Mouse (Mus musculus) testis, postnatal 10 days (tissue): Measurements from ENCODE around the gene Naip1.
"Not testable (repeated sequence)": the region's sequence is repeated elsewhere in the genome, so short reads cannot be mapped to it uniquely, and the experiment has no call there.

Experiments
- DNase-seq: peaks from one replicate; pipeline ENCODE4 v3.0.0; 2021; ENCODE audit warnings: low spot score

Gene Naip1

DNA sequence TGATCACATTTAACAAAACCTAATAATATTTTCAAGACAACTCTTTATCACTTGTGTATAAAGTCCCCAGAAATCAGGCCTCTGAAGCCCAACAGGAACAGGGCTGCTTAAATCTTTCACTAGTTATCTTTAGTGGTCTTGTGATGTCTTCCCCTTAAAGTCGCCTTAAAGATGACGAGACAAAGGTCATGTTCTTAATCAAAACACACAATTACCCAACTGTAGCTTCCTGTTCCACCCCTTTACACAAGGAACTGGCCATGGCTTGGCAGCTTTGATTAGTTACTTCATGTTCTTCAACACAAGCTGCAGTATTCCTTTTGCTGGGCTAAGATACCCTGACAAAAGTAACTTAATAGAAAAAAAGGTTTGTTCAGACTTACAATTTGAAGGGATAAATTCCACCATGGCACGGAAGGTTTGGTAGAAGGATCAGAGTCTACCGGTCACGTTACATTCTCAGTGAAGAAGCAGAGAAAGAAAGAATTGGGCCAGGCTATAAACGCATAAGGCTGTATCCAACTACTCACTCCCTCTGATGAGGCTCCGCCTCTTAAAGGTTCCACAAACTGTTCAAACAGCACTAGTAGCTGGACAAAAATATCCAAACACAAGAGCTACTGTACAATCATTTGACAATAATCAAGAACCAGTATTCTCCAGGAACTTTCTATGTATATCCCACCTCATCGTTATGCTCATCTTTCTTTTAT is at the start of gene Naip1:
Gene Naip1 (minus strand): TSS at position 455 of the 713 bp plus-strand sequence.
- DNase-seq = not testable (repeated sequence)

DNA sequence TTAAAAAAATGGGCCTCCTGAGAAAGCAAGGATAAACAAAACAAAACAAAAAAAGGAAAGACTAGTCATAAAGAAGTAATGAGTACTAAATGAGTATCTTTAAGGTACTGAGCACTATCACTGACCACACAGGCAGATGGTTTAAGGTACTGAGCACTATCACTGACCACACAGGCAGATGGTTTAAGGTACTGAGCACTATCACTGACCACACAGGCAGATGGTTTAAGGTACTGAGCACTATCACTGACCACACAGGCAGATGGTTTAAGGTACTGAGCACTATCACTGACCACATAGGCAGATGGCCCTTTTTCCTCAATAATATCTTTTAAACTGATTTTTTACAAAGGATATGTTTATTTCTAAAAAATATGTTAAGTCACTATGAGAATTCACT is 47.0 kb upstream of the Naip1 start:
- DNase-seq = not testable (repeated sequence)

DNA sequence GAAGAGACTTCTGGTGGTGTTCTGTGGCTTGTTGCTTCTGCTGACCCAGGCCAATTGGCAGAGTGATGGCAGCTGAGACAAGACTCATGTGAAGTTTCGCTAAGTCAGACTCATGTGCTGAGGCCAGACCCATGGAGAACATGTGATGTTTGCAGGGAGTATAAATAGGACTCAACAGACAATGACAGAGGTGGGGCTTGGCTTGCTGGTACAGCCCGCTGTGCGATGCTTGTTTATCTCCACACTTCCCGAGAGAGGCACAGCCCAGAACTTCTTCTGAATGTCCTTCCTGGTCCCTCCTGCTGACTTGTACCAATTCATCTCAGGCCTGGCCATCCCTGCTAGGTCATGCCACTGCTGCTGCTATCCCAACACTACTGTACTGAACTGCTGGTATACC is 42.7 kb upstream of the Naip1 start:
- DNase-seq = no peak

DNA sequence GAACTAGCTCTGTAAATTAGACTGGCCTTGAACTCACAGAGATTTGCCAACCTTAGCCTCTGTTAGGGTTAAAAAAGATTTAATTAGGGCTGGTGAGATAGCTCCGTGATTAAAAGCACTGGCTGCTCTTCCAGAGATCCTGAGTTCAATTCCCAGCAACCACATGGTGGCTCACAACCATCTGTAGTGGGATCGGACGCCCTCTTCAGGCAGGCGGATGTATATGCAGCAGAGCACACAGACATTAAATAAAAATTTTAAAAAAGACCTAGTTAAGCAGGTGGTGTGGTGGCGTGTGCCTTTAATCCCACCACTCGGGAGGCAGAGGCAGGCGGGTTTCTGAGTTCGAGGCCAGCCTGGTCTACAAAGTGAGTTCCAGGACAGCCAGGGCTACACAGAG is 41.7 kb upstream of the Naip1 start:
- DNase-seq = not testable (repeated sequence)

DNA sequence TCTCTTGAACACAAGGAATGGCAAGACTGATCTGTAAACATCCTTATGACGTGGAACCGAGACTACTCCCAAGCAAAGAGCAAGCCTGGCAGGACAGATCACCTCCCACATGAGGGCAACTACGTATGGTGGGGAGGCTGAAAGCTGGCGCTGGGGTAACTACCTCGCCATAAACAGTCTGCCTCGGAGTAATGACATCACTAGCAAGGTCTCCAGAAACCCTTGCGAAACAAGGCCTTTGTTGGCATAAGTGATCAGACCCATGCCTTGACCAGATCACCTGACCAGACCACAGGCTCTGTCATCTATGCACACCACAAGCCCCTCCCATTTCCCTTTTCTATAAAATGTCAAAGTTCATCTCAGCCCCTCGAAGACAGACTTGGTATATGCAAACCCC is 40.6 kb upstream of the Naip1 start:
- DNase-seq = no peak

DNA sequence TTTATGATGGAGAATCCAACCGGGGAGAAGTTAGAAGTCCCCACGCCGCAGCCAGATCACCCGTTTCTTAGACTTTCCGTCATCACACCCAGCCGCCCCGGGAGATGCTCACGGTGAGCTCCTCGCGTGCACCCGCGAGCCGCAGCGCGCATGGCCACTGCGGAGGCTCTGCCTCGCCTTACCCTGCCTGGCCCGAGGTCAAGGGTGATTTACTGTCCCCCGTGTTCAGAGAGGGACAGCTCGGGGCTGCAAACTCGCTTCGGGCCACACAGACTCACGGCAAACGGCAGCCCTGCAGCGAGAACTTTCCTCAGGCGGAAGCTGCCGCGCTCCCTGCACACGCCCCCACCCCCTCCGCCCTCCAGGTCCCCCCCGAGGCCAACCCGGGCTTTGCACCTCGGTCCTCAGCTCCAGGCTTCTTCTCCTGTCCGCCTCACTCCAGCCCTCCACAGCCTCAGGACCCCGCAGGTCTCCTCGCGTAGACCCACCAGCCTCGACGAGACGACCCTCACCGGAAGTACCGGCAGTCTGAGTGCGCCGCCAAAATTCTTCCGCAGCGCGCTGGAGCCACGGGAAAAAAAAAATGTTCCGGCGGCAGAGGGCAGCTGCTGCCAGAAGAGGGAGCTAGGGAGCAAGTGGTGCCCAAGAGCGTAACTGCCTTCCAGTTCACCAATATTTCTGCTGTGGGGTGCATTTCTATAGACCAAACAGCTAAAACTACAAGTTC is 39.6 kb upstream of the Naip1 start, which contains the start of gene Gtf2h2:
Gene Gtf2h2 (minus strand): TSS at position 519 of the 727 bp plus-strand sequence.
- DNase-seq = peak; percentile 93

DNA sequence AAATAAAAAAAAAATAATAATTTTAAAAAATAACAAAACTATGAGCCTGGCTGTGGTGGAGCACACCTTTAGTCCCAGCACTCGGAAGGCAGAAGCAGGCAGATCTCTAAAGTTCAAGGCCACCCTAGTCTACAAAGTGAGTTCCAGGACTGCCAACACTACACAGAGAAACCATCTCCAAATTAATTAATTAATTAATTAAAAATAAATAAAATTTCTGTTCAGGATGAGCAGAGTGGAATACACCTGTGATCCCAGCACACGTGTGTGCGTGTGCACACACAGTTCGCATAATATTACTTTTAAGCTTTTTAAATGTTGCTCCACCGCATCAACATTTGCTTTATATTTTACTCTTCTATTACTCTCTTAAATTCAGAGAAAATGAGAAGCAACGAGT is 39.0 kb upstream of the Naip1 start:
- no peak for DNase-seq

DNA sequence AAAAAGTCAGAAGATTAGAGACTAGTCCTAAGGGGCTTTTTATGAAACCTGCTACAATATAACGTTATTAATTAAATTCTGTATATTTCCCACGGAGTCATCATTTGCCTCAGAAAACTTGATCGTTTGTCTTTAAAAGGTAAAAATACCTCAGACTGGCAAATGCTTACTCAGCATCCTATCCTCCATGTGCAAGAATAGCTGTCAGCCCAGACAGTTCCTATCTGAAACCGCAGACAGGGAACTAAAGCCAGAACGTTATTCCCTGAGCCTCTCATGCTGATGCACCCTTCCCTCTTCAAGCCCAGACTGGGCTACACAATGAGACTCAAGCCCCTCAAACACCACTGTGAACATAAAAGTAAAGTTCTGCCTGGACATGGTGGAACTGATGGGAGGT is 37.8 kb upstream of the Naip1 start:
- DNase-seq = no peak

DNA sequence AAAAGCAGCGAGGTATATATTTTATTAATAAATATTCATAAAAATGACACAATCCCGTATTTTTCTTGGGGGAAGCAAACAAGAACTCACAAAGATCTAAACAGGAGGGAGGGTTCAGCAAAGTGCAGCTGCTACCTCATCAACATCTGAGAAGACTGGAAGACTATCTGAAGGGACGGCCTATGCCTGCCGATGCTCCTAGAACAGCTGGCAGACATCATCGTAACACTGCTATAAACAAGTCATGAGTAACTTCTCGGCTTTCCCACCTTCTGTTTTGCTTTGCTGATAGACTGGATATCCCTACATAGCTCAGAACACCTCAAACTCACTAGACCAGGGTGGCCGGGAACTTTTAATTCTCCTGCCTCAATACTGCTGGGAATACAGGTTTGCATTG is 30.9 kb upstream of the Naip1 start:
- no peak for DNase-seq

DNA sequence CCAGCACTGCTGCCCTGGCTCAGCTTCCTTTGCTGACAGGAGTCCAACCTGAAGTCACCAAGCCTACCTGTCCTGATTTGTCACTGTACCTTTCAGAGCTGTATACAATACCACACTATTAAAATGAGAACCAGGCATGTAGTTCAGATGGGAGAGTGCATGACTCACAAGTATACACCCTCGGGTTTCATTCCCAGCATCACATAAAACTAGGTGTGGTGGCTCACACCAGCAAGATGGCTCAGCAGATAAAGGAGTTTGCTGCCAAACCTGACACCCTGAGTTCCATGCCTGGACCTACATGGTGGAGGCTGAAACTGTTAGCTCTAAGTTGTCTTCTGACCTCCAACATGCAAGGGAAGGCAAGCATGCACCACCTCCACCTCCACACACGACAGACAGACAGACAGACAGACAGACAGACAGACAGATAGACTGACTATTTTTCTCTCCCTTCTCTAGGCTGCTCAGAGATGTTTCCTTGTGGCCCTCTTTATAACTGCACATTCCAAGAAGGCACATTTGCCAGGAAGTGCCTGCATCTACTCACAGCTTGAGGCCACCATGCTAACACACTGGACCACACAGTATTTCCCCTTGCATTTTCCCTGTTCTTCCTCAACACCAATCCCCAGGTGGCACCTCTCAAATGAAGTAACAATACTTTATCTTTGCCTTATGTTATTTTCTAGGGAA is 11.0 kb upstream of the Naip1 start:
- no peak for DNase-seq

DNA sequence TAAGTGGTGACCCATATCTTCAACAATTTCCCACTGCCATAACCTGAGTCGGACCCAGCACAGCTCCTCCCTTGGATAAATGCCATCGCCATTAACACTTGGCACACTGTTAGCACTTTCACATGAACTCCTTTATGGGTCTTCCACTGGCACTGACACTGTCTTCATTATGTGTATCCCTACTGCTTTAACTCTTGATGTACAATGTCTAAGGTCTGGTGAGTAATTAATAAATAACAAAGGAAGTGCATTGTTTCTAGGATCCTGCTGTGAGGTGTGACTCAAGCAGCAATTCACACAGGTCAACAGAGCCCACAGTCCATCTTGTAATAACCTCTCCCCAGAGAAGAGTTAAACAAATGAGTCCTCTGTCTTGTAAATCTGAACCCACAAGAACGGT is 8.7 kb upstream of the Naip1 start:
- no peak for DNase-seq

DNA sequence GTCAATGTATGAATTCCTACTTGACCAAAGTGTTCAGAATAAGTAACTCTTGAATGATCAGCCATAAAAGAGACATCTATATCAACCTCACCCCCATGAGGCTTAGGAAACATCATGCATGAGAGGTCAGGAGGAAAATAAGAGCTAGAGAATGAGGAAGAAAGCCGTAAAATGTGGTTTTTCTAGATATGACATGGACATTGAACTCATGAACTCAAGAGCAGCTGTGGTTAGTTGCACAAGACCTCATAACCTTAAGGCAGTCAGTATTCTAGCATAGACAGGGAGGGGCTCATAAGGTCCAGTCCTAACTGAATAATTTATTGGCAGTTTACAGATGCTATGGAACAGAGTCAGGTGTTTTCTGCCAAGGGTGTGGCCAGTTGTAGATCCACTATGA is 3.2 kb downstream of the Naip1 start:
- DNase-seq = no peak

DNA sequence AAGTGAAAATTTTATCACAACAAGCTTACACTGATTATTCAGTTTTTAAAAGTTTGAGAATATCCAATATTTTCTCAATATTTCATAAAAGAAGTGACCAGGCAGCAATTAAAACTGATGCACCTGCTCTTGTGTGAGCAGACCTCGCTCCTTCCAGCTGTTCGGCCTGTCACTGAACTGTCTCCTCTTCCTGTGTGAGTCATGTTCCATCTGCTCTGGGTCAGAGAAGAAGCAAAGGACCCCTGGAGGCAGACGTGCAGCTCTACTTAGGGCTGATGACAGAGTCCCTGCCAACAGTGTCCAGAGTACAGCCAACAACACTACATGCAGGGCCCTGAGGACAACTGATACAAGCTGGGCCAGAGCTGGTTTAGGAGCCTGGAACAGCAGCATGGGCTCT is 12.6 kb downstream of the Naip1 start:
- DNase-seq = no peak

DNA sequence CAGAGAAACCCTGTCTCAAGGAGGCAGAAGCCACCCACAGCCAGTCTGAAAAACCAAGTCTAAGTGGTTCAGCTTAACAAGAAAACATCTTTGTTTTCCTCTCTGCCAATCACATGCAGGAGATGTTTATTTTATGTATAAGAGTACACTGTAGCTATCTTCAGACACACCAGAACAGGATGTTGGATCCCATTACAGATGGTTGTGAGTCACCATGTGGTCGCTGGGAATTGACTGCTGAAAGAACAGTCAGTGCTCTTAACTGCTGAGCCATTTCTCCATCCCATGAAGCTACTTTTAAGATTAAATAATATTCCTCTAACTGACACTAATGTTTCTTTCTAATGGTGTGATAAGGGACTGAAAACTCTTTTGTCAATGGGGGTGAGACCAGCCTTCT is 14.0 kb downstream of the Naip1 start:
- no peak for DNase-seq

DNA sequence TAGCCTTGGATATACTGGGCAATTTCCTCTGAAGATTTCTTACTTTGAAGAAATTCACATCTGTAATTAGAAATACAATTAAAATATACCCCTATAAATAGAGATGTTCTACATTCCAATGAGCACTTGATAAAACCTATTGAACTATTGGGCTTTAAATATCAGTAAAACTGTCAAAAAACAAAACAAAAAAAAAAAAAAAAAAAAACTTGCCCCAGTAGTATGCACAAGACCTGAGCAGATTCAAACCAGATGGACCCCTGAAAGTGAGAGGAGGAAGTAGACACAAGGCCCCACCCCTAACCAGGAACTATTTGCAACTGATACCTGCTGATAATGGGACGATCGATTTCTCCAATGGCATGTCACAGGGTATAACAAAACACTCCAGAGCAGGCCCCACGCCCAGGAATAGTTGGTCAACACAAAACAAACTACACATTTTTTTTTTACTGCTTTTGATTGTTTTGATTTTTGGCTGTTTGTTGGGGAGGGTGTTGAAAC is 15.3 kb downstream of the Naip1 start:
- no peak for DNase-seq

DNA sequence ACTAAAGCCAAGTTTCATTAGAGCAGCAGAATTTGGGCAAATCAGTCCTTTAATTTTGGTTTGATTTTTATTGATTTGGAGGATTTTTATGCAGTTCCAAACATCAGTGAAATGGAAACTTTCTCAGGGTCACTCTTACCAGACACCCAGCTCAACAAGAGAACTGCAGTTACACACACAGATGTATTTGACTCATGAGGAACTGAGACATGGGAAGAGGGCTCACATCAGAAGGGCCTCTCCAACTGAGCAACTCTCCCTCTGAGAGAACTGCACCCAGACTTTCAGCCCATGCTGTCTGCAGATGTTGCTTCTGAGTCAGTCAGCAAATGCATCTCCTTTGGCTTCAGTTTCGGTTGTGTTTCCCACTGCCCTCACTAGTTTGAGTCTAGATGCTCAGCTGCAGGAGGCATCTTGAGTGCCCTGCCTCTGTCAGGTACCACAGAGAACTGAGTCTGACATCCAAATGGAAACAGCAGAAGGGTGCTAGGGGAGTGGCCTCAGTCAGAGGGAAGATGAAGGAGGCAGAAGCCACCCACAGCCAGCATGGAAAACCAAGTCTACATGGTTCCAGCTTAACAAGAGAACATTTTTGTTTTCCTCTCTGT is 16.0 kb downstream of the Naip1 start:
- DNase-seq = not testable (repeated sequence)

DNA sequence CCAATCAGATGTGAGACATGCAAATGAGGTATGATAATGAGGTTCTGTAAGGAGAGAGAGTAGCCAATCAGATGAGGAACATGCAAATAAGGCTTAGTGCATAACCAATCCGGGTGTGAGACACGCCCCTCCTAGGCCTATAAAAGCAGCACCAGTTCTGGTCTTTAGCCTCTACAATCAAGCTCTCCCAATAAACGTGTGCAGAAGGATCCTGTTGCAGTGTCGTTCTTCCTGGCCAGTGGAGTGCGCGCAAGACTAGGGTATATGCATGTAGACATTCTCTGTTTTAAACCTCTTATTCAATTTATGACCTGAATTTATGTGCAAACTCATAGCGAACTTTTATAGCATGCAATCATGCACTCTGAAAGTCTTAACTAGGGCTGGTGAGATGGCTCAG is 32.7 kb downstream of the Naip1 start:
- not testable (repeated sequence) for DNase-seq

DNA sequence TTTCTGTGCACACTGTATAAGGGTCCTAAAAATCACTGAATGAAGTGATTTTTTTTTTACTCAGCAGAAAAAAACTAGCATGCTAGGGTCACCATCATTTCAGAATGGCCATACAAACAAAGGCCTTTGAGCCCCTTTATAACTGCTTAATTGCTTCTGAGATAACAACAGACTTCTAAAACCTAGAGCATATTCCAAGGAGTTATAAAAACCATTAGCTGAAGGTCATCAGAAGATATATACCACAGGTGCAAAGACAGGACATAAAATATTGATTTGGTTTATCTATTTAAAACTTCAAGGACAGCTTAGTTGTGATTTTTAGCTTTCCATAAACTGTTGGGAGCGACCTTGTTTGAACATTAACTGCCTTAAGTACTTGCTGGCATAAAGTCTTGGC is 38.2 kb downstream of the Naip1 start:
- no peak for DNase-seq

DNA sequence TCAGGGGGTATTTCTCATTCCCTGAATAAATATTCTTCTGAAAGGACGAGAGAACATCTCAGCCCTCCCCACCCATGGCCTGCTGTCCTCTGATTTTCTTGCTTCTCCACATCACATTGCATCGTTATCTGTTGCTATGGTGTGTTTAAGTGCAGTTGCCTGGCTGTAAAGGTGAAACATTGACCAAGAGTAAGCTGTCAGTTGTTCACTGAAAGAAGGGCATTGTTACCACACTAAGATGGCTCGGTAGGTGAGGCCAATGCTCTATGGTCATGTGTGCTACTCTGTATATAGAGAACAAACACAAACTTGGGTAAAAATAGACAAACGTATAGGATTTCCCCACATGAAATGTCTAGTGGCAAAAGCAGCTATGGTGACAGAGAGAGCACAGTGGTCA is 42.8 kb downstream of the Naip1 start:
- DNase-seq = no peak

DNA sequence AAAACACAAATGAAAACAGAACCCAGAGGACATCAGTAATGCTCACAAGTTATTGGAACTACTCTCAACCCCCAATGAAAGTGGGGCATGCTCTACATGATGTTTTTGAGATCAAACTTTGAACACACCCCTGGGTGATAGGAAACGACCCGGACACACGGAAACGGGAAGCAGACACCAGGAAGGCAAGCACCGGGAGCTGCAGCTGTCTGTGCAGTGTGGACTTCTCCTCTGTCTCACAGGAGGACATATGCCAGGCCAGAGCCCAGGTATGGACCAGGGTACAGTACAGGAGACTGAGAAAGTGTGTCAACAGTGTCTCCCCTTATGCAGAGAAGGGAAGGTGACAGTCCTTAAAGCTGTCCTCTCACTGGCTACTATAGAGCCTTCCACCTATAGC is 43.5 kb downstream of the Naip1 start:
- DNase-seq = no peak

DNA sequence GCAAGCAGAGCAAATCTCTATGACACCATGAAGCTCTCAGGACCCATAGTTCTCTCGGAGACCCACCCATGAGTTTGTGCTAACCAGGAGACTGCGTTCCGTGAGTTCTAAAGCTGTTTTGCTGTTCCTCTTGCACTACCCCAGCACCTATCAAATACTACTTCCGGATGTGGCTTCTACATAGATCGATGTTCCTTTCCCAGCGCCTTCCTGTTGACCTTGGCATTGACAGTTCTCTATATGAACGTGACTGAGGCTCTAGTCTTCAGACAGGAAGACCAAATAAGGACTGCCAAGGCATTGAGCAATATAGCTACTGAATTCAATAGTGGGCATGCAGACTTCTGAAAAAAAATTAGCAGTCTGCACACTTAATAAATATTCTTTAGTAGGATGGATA is 44.4 kb downstream of the Naip1 start:
- DNase-seq = no peak

DNA sequence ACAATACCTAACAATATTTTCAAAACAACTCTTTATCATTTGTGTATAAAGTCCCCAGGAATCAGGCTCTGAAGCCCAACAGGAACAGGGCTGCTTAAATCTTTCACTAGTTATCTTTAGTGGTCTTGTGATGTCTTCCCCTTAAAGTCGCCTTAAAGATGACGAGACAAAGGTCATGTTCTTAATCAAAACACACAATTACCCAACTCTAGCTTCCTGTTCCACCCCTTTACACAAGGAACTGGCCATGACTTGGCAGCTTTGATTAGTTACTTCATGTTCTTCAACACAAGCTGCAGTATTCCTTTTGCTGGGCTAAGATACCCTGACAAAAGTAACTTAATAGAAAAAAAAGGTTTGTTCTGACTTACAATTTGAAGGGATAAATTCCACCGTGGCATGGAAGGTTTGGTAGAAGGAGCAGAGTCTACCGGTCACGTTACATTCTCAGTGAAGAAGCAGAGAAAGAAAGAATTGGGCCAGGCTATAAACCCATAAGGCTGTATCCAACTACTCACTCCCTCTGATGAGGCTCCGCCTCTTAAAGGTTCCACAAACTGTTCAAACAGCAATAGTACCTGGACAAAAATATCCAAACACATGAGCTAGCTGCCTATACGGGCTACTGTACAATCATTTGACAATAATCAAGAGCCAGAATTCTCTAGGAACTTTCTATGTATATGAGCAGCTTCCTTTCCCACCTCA is 49.6 kb downstream of the Naip1 start:
- DNase-seq = not testable (repeated sequence)
